Mouse (Mus musculus) left cerebral cortex, postnatal 10 days (tissue): ENCODE measurements around the gene Cenpe. TPM values are rescaled to one million over a fixed set of nuclear protein-coding genes. Genes with fewer than 3 reads are reported as not detected.

Experiments used
- DNase-seq, 2 experiments: peaks; one replicate each; pipeline ENCODE4 v3.0.0; 2021 to 2022; ENCODE audit warnings: low spot score in 2 of 2, mixed read lengths in 1 of 2; ENCODE audit errors: extremely low spot score in 1 of 2
- intact Hi-C: fragments of 180-260 bp; cut with DNase I; formaldehyde crosslinking; loops from one replicate; pipeline ENCODE4 v1.15.1; 2025
- total RNA-seq, 2 experiments: library from RNA; stranded (reverse); gene quantifications; 2 replicates each; pipeline ENCODE4 v1.2.3; 2021

Cenpe gene
- total RNA-seq, 2 experiments from 2014 or later: 2.6 to 2.9 TPM

GRCm38 (mm10) chr3:135272627-135273026 is 60.3 kb downstream of the Cenpe start:
- intact Hi-C loops: no loop called here
- DNase-seq: peak in 1 of 2 experiments; percentile 38

GRCm38 (mm10) chr3:135273047-135273446 is 60.7 kb downstream of the Cenpe start:
- intact Hi-C loops: no loop called here
- DNase-seq: no peak

- intact Hi-C loops: loop anchor here (10.0 kb wide), 2 partner anchors 305 to 575 kb away; no protein-coding TSS in a partner anchor
- DNase-seq: no peak
These were observed 67.8 kb downstream of the Cenpe start for GRCm38 (mm10) chr3:135280160-135280559.

- DNase-seq: peak; percentile 73 to 80
- intact Hi-C loops: loop anchor here (10.0 kb wide), 2 partner anchors 304 to 574 kb away; no protein-coding TSS in a partner anchor
These were observed 68.5 kb downstream of the Cenpe start, which contains the start of gene Bdh2 for GRCm38 (mm10) chr3:135280669-135281415. Gene Bdh2, plus strand, starts transcription at chr3:135281221.

DNA sequence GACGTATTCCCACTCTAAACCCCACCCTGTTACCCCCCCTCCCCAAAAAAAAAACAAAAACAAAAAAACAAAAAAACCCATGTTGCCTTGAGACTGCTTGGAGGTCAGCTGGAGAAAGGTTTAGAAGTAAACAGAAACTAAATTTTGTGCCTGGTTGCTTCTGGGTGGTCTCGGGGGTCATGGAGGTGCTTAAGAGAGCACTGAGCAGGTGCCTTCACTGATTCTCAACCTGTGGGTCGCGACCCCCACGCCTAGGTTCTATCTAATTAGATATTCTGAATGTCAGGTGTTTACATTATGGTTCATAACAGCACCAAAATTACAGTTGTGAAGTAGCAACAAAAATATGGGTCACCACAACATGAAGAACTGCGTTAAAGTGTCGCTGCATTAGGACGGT is 69.4 kb downstream of the Cenpe start:
- no peak for DNase-seq
- intact Hi-C loops: loop anchor here (10.0 kb wide), 2 partner anchors 303 to 573 kb away; no protein-coding TSS in a partner anchor

- intact Hi-C loops: loop anchor here (10.0 kb wide), 2 partner anchors 300 to 570 kb away; no protein-coding TSS in a partner anchor
- DNase-seq: no peak
These were observed 72.9 kb downstream of the Cenpe start for GRCm38 (mm10) chr3:135285256-135285655.

GRCm38 (mm10) chr3:135285807-135286206 is 73.5 kb downstream of the Cenpe start:
- DNase-seq: no peak
- intact Hi-C loops: loop anchor here (10.0 kb wide), 2 partner anchors 299 to 569 kb away; no protein-coding TSS in a partner anchor

- intact Hi-C loops: loop anchor here (10.0 kb wide), 2 partner anchors 297 to 567 kb away; no protein-coding TSS in a partner anchor
- no peak for DNase-seq
These were observed 75.9 kb downstream of the Cenpe start for GRCm38 (mm10) chr3:135288138-135288750.

DNA sequence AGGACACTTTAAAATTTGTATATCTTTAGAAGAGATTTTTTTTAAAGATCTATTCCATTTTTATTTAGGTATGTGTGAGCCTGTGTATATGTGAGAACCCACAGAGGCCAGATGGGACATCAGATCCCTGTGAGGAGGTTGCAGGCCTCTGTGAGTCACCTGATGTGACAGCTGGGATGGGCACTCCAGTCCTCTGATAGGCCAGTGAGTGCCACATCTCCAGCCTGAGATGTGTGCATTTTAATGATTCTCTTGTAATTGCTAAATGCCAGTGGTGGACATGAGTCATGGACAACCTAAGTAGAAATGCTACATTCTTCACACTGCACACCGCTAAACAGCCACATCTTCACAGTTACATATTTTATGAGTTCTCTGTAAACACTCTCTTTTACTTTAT is 76.8 kb downstream of the Cenpe start:
- intact Hi-C loops: loop anchor here (10.0 kb wide), 2 partner anchors 296 to 566 kb away; no protein-coding TSS in a partner anchor
- DNase-seq: no peak

GRCm38 (mm10) chr3:135290249-135290894 is 78.0 kb downstream of the Cenpe start:
- intact Hi-C loops: loop anchor here (2.0 to 5.0 kb wide), 2 partner anchors 112 to 440 kb away; no protein-coding TSS in a partner anchor
- peak; percentile 64 to 67 for DNase-seq

DNA sequence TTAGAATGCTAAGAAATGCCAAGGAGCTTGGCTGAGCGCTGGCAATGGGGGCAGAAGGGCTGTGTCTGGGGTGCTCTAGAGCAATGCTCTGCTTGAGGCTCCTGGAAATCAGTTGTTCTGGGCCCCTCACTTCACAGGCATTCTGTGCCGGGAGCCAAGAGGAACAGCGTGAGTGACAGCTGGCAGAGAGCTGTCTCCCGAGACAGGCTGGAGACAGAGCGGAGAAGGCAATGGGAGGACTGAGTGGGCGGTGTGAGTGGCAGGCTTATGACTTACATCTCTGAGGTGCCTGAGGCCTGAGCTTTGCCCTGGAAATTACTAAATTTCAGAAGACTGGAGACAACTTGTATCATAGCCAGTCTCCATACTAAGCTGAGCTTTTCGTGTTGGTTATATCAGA is 81.4 kb downstream of the Cenpe start:
- no peak for DNase-seq
- intact Hi-C loops: loop anchor here (5.0 kb wide), 1 partner anchor 109 kb away; no protein-coding TSS in a partner anchor

DNA sequence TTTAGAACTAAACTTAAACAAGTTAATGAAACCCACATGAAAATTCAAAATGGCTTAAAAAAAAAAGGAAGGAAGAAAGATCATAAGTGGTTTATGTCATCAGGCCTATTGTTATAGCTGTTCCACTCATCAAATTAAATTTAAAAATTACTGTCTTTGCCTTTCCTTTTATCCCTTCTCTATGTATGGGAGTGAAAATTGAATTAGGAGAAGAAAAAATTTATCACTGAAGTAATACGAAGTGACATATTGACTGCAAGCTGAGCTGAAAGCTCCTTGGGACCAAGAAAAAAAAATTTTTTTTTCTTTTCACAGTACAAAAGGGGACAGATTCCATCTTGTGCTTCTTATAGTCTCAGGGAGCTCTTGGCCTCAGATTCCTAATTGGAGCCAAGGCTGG is 83.2 kb downstream of the Cenpe start:
- no peak for DNase-seq
- intact Hi-C loops: no loop called here

- intact Hi-C loops: no loop called here
- DNase-seq: no peak
These were observed 86.2 kb downstream of the Cenpe start for GRCm38 (mm10) chr3:135298560-135298959.

DNA sequence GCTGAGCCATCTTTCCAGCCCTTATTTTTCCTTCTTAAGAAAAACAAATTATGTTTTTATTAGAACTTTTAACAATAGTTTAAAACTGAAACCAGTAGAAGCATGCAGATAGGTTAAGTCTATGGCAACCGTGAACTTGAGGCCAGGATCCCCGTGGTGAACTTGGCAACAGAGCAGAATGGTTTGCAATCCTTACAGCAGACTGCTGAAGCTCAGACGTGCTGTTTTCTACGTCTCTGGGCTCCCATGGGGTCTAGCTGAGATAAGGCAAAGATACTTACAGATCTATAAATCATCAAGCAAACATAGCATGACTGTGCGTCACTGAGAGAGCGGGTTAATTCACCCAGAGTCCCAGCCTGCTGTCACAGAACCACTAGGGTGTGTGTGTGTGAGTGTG is 87.7 kb downstream of the Cenpe start:
- no peak for DNase-seq
- intact Hi-C loops: no loop called here

- no peak for DNase-seq
- intact Hi-C loops: no loop called here
These were observed 91.7 kb downstream of the Cenpe start for GRCm38 (mm10) chr3:135304060-135304459.

GRCm38 (mm10) chr3:135304566-135304965 is 92.2 kb downstream of the Cenpe start:
- intact Hi-C loops: no loop called here
- DNase-seq: no peak

GRCm38 (mm10) chr3:135307411-135308259 is 95.3 kb downstream of the Cenpe start, which contains the start of gene Slc9b2:
Gene Slc9b2, plus strand, starts transcription at chr3:135307700.
- peak in 1 of 2 experiments; percentile 51 for DNase-seq
- intact Hi-C loops: no loop called here

DNA sequence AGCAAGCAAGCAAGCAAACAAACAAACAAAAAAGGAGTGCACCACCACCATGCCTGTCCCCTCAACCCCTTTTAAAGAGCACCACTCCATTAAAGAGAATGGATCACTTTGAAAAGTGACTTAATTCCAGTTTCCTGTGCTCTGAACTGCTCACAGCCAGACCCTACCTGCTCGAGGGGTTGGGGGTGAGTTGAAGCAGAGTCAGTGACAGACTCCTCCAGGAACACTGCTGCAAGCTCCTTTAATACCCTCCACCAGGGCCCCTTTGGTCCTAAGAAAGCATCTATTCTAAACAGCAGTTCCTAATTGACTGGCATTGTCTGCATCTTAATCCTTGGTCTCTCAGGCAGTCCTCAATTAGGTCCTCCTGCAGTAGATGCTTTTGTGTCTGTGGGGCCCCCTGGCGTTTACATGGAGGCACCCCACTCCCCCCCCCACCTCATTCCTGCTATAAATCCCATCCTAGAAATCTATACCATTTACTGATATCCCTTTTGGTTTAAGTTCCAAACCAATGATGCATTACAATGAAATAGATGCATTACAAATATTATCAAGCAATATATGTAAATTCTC is 100.7 kb downstream of the Cenpe start:
- intact Hi-C loops: no loop called here
- DNase-seq: no peak
